Mouse (Mus musculus): ENCODE data around the gene Ttc12. TPM values are rescaled to one million over a fixed set of nuclear protein-coding genes. Genes with fewer than 3 reads are reported as not detected.

The Ttc12 gene
- 5.3 and 10.5 TPM in 2 replicates for total RNA-seq (2014; rRNA removed; ENCODE audit: low replicate concordance)
- polyA plus RNA-seq (2015; fragmentation: Nextera tagmentation; extraction: Ambion mirVana): 5.1 and 5.4 TPM in 2 replicates

DNA sequence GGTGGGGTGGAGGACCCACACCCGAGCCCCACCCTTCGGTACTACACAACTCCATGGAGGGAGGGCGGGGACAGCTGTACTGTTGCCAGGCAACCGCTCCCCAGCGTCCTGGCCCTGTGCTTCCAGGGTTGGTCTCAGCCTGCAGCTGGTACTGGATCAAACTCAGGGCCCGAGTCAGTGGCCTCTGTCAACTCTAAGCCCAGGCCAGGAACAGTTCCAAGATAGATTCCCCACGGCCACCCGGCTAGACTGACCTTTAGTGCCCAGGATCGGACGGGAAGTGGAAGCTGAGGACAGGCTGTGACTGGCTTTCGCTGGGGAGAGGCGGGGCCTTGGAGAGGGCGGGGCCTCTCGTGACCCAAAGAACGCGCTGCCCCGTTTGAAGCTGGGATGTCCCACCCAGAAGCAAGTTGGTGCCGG is at the start of gene Ttc12:
Ttc12 (minus strand) TSS at position 334 of the 420 bp plus-strand sequence.
- WGBS: 2% methylated on average over 18 of the region's 18 CpGs
- peak within 1 kb of the TSS; percentile 31; the same call in 1 of the 2 replicates for H3K9ac ChIP-seq (replicated peaks; ENCODE audit: low read depth, low read length)
- no peaks in the 10 kb centered on the region for H3K4me1 ChIP-seq (ENCODE audit: control insufficient read depth, insufficient read depth)
- no peaks in the 10 kb centered on the region for H3K9me3 ChIP-seq (replicated peaks; ENCODE audit: control insufficient read depth, low read length)
- H3K4me2 ChIP-seq (ENCODE audit: low read depth, low read length): peak within 1 kb of the TSS; percentile 84
- DNase-seq (ENCODE audit: low spot score) (peak; percentile 82), ATAC-seq (ENCODE audit: insufficient read depth, low read depth) (peak; percentile 91)
- H3K27ac ChIP-seq (ENCODE audit: low read depth): peak within 1 kb of the TSS; percentile 39; the same call in 1 of the 2 replicates
- 0 out of 2 replicates have a peak, but pooled peaks cover 5% of the 10 kb centered on the region for H3K27me3 ChIP-seq (ENCODE audit: control insufficient read depth, insufficient read depth, low read length)
- H3K36me3 ChIP-seq (replicated peaks; ENCODE audit: control insufficient read depth, insufficient read depth, low read length): no peaks in the 10 kb centered on the region
- TF ChIP-seq EP300 (IDR thresholded peaks at IDR 0.05; ENCODE audit: low read depth): no peak
- TF ChIP-seq CTCF (IDR thresholded peaks at IDR 0.05; ENCODE audit: low read depth): no peak
- H3K4me3 ChIP-seq (ENCODE audit: low read depth, low read length): peak within 1 kb of the TSS; percentile 60

- 64% methylated on average over 4 of the region's 4 CpGs for WGBS
These were observed 48.9 kb upstream of the Ttc12 start for GRCm38 (mm10) chr9:49534958-49535357.

DNA sequence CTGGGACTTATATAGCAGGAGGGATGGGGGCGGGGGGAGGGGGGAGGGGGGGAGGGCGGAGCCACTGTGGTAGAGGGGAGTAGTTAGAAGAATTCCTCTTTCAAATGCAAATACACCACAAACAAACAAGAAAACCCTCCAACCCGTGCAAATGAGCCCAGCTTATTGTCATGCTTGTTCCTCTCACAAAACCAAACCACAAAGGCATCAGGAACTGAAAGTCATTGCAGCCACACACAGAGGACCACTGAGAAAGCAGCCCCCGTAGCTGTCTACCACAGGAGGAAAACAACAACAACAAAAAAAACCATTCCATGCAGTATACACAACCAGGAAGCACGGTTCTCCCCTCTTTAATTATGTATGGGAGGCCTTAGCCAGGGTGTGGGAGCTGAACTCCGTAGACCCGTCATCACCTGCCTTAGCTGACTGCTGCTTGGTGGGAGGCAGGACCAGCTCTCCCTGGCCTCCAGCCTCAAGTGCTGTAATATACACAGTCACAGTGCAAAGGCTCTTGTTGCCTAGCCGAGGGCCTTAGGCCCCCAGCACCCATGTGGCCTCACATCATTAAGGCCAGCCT is 48.0 kb upstream of the Ttc12 start:
- Histone ChIP-seq H3K27ac (ENCODE audit: low read depth) (no peak overlapping the region), H3K4me1 (ENCODE audit: control insufficient read depth, insufficient read depth) (no peaks in the 10 kb centered on the region), H3K27me3 (ENCODE audit: control insufficient read depth, insufficient read depth, low read length) (no peaks in the 10 kb centered on the region), H3K36me3 (replicated peaks; ENCODE audit: control insufficient read depth, insufficient read depth, low read length) (peaks cover 5% of the 10 kb centered on the region; the same call in 1 of the 2 replicates), H3K4me2 (ENCODE audit: low read depth, low read length) (no peak overlapping the region), H3K9ac (replicated peaks; ENCODE audit: low read depth, low read length) (no peak overlapping the region), H3K4me3 (ENCODE audit: low read depth, low read length) (no peak overlapping the region), H3K9me3 (replicated peaks; ENCODE audit: control insufficient read depth, low read length) (no peaks in the 10 kb centered on the region)
- ATAC-seq (ENCODE audit: insufficient read depth, low read depth) (peak; percentile 54), DNase-seq (ENCODE audit: low spot score) (no peak)
- WGBS: 38% methylated on average over 7 of the region's 8 CpGs
- TF ChIP-seq CTCF (IDR thresholded peaks at IDR 0.05; ENCODE audit: low read depth) (no peak), EP300 (IDR thresholded peaks at IDR 0.05; ENCODE audit: low read depth) (no peak)

More at GRCm38 (mm10) chr9:49534958-49535357, 48.9 kb upstream of the Ttc12 start:
- Histone ChIP-seq H3K27ac (ENCODE audit: low read depth) (no peak overlapping the region), H3K4me2 (ENCODE audit: low read depth, low read length) (no peak overlapping the region), H3K4me3 (ENCODE audit: low read depth, low read length) (no peak overlapping the region), H3K9me3 (replicated peaks; ENCODE audit: control insufficient read depth, low read length) (no peaks in the 10 kb centered on the region), H3K4me1 (ENCODE audit: control insufficient read depth, insufficient read depth) (no peaks in the 10 kb centered on the region), H3K9ac (replicated peaks; ENCODE audit: low read depth, low read length) (no peak overlapping the region), H3K27me3 (ENCODE audit: control insufficient read depth, insufficient read depth, low read length) (no peaks in the 10 kb centered on the region), H3K36me3 (replicated peaks; ENCODE audit: control insufficient read depth, insufficient read depth, low read length) (peaks cover 9% of the 10 kb centered on the region; the same call in 1 of the 2 replicates)
- DNase-seq (ENCODE audit: low spot score) (no peak), ATAC-seq (ENCODE audit: insufficient read depth, low read depth) (no peak)
- TF ChIP-seq CTCF (IDR thresholded peaks at IDR 0.05; ENCODE audit: low read depth): no peak
- no peak for TF ChIP-seq EP300 (IDR thresholded peaks at IDR 0.05; ENCODE audit: low read depth)

DNA sequence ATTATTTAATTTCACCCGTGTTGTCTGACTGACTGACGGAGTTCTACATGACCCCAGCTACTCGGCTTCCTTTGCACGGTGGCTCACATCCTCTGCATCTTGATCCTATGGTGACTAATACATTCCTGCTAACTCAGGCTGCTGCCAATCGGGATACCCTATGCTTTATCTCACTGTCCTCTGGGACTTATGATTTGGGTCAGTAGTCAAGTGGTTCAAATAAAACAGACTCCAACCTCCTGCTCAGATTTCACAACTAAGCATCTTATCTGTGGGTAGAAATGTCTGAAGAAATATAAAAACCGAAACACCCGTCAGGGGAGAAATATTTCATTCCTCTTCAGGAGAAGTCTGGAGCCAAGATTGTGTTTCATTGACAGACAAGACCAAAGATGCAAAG is 47.4 kb upstream of the Ttc12 start:
- H3K9ac ChIP-seq (replicated peaks; ENCODE audit: low read depth, low read length): no peak overlapping the region
- no peak for ATAC-seq (ENCODE audit: insufficient read depth, low read depth)
- TF ChIP-seq CTCF (IDR thresholded peaks at IDR 0.05; ENCODE audit: low read depth) (no peak), EP300 (IDR thresholded peaks at IDR 0.05; ENCODE audit: low read depth) (no peak)
- 42% methylated on average over 7 of the region's 7 CpGs for WGBS
- no peaks in the 10 kb centered on the region; the same call in 1 of the 2 replicates for H3K36me3 ChIP-seq (replicated peaks; ENCODE audit: control insufficient read depth, insufficient read depth, low read length)
- no peak for DNase-seq (ENCODE audit: low spot score)
- H3K27me3 ChIP-seq (ENCODE audit: control insufficient read depth, insufficient read depth, low read length): no peaks in the 10 kb centered on the region
- H3K27ac ChIP-seq (ENCODE audit: low read depth): no peak overlapping the region
- H3K4me2 ChIP-seq (ENCODE audit: low read depth, low read length): no peak overlapping the region
- H3K4me1 ChIP-seq (ENCODE audit: control insufficient read depth, insufficient read depth): no peaks in the 10 kb centered on the region
- H3K4me3 ChIP-seq (ENCODE audit: low read depth, low read length): no peak overlapping the region
- H3K9me3 ChIP-seq (replicated peaks; ENCODE audit: control insufficient read depth, low read length): no peaks in the 10 kb centered on the region

DNA sequence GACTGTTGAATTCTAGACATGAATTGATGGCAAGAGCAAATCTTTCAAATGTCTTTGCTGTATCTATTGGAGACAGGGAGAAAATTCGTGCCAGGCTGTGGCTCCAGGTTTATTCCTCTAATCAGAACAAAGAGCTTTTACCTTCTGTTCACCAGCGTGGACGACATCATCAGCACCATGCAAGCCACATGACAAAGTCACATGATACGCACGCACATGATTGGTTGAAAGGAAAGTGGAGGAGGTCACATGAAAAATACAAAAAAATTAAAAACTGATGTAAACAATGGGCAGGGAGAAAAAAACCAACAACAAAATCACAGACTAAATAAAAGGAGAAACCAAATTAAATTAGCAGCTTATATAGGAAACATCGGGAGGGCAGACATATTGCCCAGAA is 45.8 kb upstream of the Ttc12 start:
- H3K9ac ChIP-seq (replicated peaks; ENCODE audit: low read depth, low read length): no peak overlapping the region
- H3K27ac ChIP-seq (ENCODE audit: low read depth): no peak overlapping the region
- H3K36me3 ChIP-seq (replicated peaks; ENCODE audit: control insufficient read depth, insufficient read depth, low read length): no peaks in the 10 kb centered on the region; the same call in 1 of the 2 replicates
- H3K9me3 ChIP-seq (replicated peaks; ENCODE audit: control insufficient read depth, low read length): no peaks in the 10 kb centered on the region
- no peaks in the 10 kb centered on the region for H3K27me3 ChIP-seq (ENCODE audit: control insufficient read depth, insufficient read depth, low read length)
- WGBS: 86% methylated on average over 6 of the region's 6 CpGs
- H3K4me2 ChIP-seq (ENCODE audit: low read depth, low read length): no peak overlapping the region
- ATAC-seq (ENCODE audit: insufficient read depth, low read depth) (no peak), DNase-seq (ENCODE audit: low spot score) (no peak)
- no peak overlapping the region for H3K4me3 ChIP-seq (ENCODE audit: low read depth, low read length)
- TF ChIP-seq EP300 (IDR thresholded peaks at IDR 0.05; ENCODE audit: low read depth) (no peak), CTCF (IDR thresholded peaks at IDR 0.05; ENCODE audit: low read depth) (no peak)
- H3K4me1 ChIP-seq (ENCODE audit: control insufficient read depth, insufficient read depth): no peaks in the 10 kb centered on the region

Measured in heart, postnatal 0 days (tissue).